Mouse (Mus musculus) adrenal gland, postnatal 4 days (tissue): ENCODE measurements around the gene Krtap21-1. TPM values are rescaled to one million over a fixed set of nuclear protein-coding genes. Genes with fewer than 3 reads are reported as not detected.

ENCODE experiments used
- DNase-seq, 2 experiments: peaks; one replicate each; pipeline ENCODE4 v3.0.0; 2021 to 2022; ENCODE audit warnings: low spot score in 2 of 2, mixed read lengths in 2 of 2
- long read RNA-seq, 2 experiments: library from polyadenylated mRNA; stranded (forward); transcript quantifications; one replicate each; pipeline ENCODE4 v2.0.0; 2021
- total RNA-seq, 2 experiments: library from RNA; stranded (reverse); gene quantifications; 2 replicates each; pipeline ENCODE4 v1.2.3; 2021

Gene Krtap21-1
- not detected for total RNA-seq
- long read RNA-seq, experiment 1: 0 reads
- long read RNA-seq, experiment 2: 0 reads

DNA sequence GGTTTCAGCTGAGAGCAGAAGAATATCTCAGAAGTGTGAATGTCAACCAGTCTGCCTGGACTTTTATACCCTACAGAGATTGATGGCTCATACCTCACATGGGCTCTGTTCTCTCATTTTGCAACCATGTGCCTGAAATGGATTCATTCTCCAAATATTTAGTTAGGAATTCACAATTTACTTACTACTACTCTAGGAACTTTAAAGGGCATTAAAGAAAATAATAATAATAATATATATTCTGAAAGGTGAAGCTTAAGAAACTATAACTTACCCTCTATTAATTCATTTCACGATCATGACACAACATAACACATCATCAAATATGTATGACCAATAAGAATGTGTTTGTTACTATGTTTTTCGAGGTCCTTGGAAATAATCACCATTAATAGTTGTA lies at the start of gene Krtap21-1:
Gene Krtap21-1, minus strand, starts transcription at position 101 of the 400 bp plus-strand sequence.
- DNase-seq: no peak

DNA sequence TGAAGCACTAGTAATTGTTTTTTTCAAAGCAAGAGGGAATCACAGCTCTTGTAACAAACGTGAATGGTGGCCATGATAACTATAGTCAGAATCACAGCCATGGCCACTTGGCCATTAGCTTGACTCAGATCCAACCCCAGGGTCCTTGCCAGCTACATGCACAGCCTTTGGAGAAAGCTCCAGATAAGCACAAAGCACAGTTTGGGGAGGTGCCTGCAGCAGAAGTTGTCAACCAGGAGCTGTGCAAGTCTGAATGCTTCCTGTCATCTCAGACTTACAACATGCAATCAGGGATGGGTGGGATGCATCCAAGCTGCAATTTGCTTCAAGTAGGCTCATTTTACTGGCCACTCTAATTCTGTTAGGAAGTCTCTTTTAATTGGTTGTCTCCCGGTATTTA lies 25.9 kb upstream of the Krtap21-1 start:
- no peak for DNase-seq

DNA sequence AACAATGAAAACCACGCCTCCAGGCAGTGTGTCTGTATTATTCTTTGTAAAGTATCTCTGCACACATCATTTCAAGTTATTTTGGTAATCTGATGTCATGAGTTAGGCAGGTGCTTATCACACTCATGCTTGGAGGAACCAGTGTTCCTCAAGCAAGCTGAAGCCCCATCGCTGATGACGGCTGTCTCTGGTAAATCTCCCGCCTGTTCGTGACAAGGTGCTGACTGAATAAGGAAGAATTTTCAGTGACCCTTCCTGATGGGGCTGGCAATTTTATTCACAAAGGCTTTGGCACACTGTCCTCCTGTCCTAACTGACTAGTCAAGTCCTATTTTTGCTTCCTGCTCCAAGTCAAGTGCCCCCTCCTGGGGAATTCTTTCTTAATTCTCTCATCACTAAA lies 21.6 kb upstream of the Krtap21-1 start:
- no peak for DNase-seq

DNA sequence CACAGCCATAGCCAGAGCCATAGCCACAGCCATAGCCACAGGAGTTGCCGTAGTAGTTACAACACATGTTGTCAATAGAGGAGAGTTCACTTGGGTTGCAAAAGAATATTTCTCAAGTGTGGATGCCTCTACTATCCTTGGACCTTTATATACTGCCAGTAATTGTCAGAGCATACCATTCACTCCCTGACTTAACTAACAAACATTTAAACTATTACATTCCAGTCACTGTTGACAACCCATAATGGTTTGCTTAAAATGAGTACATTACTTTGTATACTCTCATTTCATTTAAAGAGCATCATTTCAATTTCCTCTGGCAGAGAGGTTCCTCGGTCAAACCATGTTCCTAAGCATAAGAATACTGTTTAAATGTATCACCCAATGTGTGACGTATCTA lies 16.3 kb upstream of the Krtap21-1 start, which contains the start of gene Krtap6-2:
Gene Krtap6-2, minus strand, starts transcription at position 101 of the 400 bp plus-strand sequence.
- no peak for DNase-seq

DNA sequence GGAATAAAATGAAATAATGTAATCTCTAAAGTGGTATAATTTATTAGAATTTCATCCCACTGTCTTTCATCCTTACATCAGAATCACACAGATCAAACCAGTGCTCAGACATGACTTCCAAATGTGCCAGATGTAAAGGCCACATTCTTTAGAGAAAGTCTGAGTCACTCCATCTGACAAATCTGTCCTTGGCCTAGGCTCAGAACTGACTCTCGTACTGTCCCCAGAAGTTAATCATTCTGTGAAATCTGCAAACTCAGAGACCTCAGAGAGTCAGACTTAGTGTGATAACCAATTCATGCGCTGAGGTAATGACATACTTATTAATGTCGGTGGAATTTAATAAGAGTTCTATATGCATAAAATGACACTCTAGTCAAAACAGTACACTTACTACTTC lies 12.6 kb upstream of the Krtap21-1 start:
- no peak for DNase-seq

DNA sequence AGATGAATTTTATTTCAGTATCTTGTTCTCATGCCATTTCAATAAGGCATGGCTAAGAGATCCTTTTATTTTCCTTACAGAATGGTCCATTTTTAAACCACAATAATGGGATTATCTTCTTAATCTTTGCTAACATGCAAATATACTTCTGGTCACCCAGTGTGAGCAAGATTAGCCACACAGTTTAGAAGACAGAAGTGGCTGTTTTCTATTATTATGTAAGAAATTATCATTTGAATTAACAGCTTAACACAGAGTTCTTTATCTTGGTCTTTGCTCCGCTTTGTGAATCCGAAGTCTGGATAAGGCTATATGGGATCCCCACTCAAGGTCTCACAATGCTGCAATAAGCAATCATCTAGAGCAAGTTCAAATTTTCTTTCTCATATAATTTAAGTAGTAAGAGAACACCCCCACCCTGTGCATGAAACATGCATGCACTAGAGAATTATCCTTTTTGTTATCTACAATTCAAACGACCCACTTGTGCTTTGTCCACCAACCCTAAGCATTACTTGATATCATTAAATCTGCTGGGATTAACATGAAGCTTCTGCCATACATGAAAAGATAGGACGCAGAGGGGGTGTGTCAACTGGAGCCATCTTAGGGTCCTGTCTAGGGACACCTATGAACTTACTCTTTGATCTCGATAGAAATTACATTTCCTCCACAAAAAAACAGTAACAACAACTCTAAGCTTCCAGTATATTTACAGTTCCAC lies 6.8 kb upstream of the Krtap21-1 start:
- no peak for DNase-seq

DNA sequence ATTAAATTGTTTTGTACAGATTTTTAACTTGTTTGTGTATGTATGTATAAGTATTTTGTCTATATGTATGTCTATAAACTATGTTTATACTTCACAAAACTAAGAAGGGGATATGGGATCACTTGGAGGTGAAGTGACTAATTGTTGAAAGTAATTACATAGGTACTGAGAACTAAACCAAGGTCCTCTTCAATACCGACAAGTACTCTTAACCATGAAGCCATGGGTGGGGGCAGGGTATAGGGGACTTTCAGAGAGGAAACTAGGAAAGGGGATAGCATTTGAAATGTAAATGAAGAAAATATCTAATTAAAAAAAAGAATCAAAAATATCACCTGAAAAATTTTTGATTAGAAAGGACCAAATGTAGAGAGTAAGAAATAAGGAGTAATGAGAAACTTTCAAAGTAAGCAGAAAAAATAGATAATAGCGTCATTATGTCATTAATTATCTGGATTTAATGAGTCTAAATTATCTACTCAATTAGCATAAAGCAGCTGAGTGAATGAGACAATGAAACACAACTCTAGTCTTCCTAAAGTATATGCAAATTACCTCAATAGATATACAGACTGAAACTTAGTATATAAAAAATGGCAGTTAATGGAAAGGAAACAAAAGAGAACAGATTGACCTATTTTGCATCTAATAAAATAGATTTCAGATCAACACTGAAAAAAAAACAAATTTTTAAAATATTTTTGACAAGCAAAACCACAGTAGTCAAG lies 30.8 kb downstream of the Krtap21-1 start:
- no peak for DNase-seq

Other genes with a start within 250 kb of the Krtap21-1 start
- gene Gm9789, start 245.9 kb downstream of the Krtap21-1 start, total RNA-seq: not detected
- gene Gm7735, start 234.4 kb downstream of the Krtap21-1 start, total RNA-seq: not detected
- gene 1110057P08Rik, start 229.1 kb downstream of the Krtap21-1 start, total RNA-seq: not detected
- gene Krtap20-2, start 198.0 kb downstream of the Krtap21-1 start, total RNA-seq: not detected
- gene Krtap6-2, start 16.2 kb upstream of the Krtap21-1 start, total RNA-seq: not detected
- not detected for gene Krtap8-1, start 84.1 kb upstream of the Krtap21-1 start, total RNA-seq
- not detected for gene Krtap7-1, start 104.5 kb upstream of the Krtap21-1 start, total RNA-seq
- not detected for gene Krtap11-1, start 167.3 kb upstream of the Krtap21-1 start, total RNA-seq